Mouse (Mus musculus): ENCODE measurements around the gene Mrpl4. TPM values are rescaled to one million over a fixed set of nuclear protein-coding genes. Genes with fewer than 3 reads are reported as not detected.

Mrpl4 gene
- polyA plus RNA-seq, 1 experiment from 2014 or later: 91.4 TPM

DNA sequence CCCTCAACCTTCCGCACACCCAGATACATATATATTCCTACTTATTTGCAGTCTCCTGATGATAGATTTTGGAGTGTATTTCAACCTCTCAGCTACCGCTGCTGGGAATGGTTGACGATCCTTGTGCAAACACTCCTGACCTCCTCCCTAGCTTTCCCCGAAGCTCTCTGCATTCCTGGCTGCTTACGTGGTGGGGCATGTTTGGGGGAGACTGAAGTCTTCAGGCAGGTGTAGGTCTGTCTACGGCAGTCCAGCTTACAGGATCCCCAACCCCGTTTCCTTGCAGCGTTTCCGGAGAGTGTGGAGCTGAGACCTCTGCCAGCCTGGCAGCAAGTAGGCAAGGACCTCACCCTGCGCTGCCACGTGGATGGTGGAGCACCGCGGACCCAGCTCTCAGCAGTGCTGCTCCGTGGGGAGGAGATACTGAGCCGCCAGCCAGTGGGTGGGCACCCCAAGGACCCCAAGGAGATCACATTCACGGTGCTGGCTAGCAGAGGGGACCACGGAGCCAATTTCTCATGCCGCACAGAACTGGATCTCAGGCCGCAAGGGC lies 22.8 kb downstream of the Mrpl4 start:
- Histone ChIP-seq H3K9ac (no peak overlapping the region), H3K9me3 (replicated peaks) (no peaks in the 10 kb centered on the region), H3K36me3 (peaks cover 25% of the 10 kb centered on the region), H3K27me3 (replicated peaks) (0 out of 2 replicates have a peak, but pooled peaks cover 3% of the 10 kb centered on the region), H3K4me3 (no peak overlapping the region), H3K27ac (peak overlapping the region; percentile 45; the same call in 1 of the 2 replicates), H3K4me1 (peaks cover 47% of the 10 kb centered on the region), H3K4me2 (no peak overlapping the region)
- 79% methylated on average over 19 of the region's 19 CpGs for WGBS (ENCODE audit: insufficient replicate concordance)
- ATAC-seq: no peak

- no peaks in the 10 kb centered on the region for H3K9me3 ChIP-seq (replicated peaks)
- H3K9ac ChIP-seq: no peak overlapping the region
- 82% methylated on average over 12 of the region's 12 CpGs for WGBS (ENCODE audit: insufficient replicate concordance)
- H3K27me3 ChIP-seq (replicated peaks): peaks cover 7% of the 10 kb centered on the region
- H3K4me2 ChIP-seq: no peak overlapping the region
- ATAC-seq: no peak
- peak overlapping the region; percentile 99 for H3K27ac ChIP-seq
- no peak overlapping the region for H3K4me3 ChIP-seq
- H3K4me1 ChIP-seq: peaks cover 58% of the 10 kb centered on the region
- peaks cover 25% of the 10 kb centered on the region for H3K36me3 ChIP-seq
These were observed 24.3 kb downstream of the Mrpl4 start for GRCm38 (mm10) chr9:21026849-21027248.

- ATAC-seq: no peak
- H3K4me1 ChIP-seq: peaks cover 68% of the 10 kb centered on the region
- no peak overlapping the region for H3K4me3 ChIP-seq
- peaks cover 25% of the 10 kb centered on the region for H3K36me3 ChIP-seq
- WGBS (ENCODE audit: insufficient replicate concordance): 67% methylated on average over 8 of the region's 8 CpGs
- H3K4me2 ChIP-seq: no peak overlapping the region; the same call in 1 of the 2 replicates
- no peaks in the 10 kb centered on the region for H3K9me3 ChIP-seq (replicated peaks)
- H3K27me3 ChIP-seq (replicated peaks): peaks cover 17% of the 10 kb centered on the region
- H3K27ac ChIP-seq: peak overlapping the region; percentile 99
- H3K9ac ChIP-seq: peak overlapping the region; percentile 86; the same call in 1 of the 2 replicates
These were observed 25.3 kb downstream of the Mrpl4 start for GRCm38 (mm10) chr9:21027774-21028290.

GRCm38 (mm10) chr9:21028560-21029110 lies 26.1 kb downstream of the Mrpl4 start:
- Histone ChIP-seq H3K27ac (peak overlapping the region; percentile 99), H3K4me2 (peak overlapping the region; percentile 99), H3K27me3 (replicated peaks) (peaks cover 25% of the 10 kb centered on the region), H3K4me1 (peaks cover 76% of the 10 kb centered on the region), H3K4me3 (peak overlapping the region; percentile 74), H3K36me3 (peaks cover 25% of the 10 kb centered on the region), H3K9me3 (replicated peaks) (no peaks in the 10 kb centered on the region), H3K9ac (peak overlapping the region; percentile 86)
- no peak for ATAC-seq
- WGBS (ENCODE audit: insufficient replicate concordance): 50% methylated on average over 6 of the region's 6 CpGs

- H3K27ac ChIP-seq: peak within 1 kb of the TSS; percentile 99
- peaks cover 82% of the 10 kb centered on the region for H3K4me1 ChIP-seq
- peak; percentile 83 for ATAC-seq
These were observed 26.9 kb downstream of the Mrpl4 start, which contains the start of gene Icam4 for GRCm38 (mm10) chr9:21029291-21030054. Gene Icam4, plus strand, starts transcription at chr9:21029373.

GRCm38 (mm10) chr9:21030055-21030600 lies 27.6 kb downstream of the Mrpl4 start:
- peak overlapping the region; percentile 99 for H3K4me2 ChIP-seq
- H3K27ac ChIP-seq: peak overlapping the region; percentile 99
- H3K9me3 ChIP-seq (replicated peaks): no peaks in the 10 kb centered on the region
- 12% methylated on average over 22 of the region's 22 CpGs for WGBS (ENCODE audit: insufficient replicate concordance)
- H3K9ac ChIP-seq: peak overlapping the region; percentile 86
- H3K27me3 ChIP-seq (replicated peaks): peaks cover 40% of the 10 kb centered on the region
- no peak for ATAC-seq
- H3K4me1 ChIP-seq: peaks cover 88% of the 10 kb centered on the region
- H3K4me3 ChIP-seq: peak overlapping the region; percentile 74
- H3K36me3 ChIP-seq: peaks cover 25% of the 10 kb centered on the region

More at GRCm38 (mm10) chr9:21029291-21030054, 26.9 kb downstream of the Mrpl4 start, which contains the start of gene Icam4:
- Histone ChIP-seq H3K27me3 (replicated peaks) (peaks cover 33% of the 10 kb centered on the region), H3K9ac (peak within 1 kb of the TSS; percentile 86), H3K36me3 (peaks cover 25% of the 10 kb centered on the region), H3K4me2 (peak within 1 kb of the TSS; percentile 99), H3K9me3 (replicated peaks) (no peaks in the 10 kb centered on the region), H3K4me3 (peak within 1 kb of the TSS; percentile 74)
- under 1% methylated on average over 37 of the region's 37 CpGs for WGBS (ENCODE audit: insufficient replicate concordance)

DNA sequence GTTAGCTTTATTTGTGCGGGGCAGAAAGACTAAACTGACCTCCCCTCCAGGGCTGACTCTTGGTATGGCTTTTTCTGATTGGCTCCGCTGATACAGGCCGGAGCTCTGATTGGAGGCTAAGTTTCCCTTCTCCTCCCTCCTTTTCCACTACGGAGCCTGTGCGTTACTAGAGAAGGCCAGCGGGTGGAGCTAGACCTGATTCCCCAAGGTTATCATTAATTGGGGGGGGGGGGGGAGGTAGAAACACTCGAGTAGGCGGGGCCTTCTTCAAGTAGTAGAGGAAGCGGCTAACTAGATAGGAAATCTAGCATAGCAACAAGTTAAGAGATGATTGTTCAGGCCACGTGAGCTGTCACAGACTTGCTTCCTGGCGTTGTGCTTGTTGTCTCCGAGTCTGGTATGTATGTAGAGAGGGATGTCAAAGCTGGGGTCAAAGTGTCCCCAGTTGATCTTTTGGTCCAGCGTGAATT lies 28.3 kb downstream of the Mrpl4 start:
- H3K9me3 ChIP-seq (replicated peaks): no peaks in the 10 kb centered on the region
- peak overlapping the region; percentile 86 for H3K9ac ChIP-seq
- H3K27me3 ChIP-seq (replicated peaks): peaks cover 43% of the 10 kb centered on the region
- under 1% methylated on average over 13 of the region's 13 CpGs for WGBS (ENCODE audit: insufficient replicate concordance)
- peak overlapping the region; percentile 74 for H3K4me3 ChIP-seq
- peak overlapping the region; percentile 99 for H3K27ac ChIP-seq
- ATAC-seq: peak; percentile 66
- peaks cover 18% of the 10 kb centered on the region for H3K36me3 ChIP-seq
- peak overlapping the region; percentile 99 for H3K4me2 ChIP-seq
- peaks cover 90% of the 10 kb centered on the region for H3K4me1 ChIP-seq

DNA sequence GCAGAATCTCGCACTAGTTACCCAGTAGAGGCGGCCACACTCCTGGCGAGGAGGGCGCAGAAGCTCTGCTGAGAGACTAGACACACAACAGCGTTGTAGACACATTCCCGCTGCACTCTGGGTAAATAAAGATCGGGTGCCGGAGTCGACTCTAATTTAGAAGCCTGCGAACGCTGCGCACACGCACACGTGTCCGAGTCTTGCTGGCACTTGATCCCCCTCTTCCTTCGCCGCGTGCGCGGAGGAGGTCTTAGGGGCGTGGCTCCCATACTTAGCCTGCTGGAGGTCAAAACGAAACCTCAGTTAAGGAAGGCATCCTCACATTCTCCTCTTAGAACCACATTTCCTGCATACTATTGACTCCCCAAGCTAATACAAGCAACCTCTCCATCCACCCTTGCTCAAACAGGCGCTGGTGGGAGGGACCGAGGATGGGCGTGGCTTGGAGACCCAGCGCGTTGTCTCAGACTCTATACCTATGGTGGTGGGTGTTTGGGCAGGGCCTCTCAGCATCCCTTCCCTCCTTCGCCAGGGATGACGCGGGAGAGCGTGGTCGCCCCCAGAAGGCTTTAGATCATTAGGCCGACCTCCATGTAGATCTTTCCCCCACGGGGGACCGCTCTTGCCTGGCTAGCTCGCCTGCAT lies 28.8 kb downstream of the Mrpl4 start:
- Histone ChIP-seq H3K27me3 (replicated peaks) (peaks cover 49% of the 10 kb centered on the region), H3K9ac (peak overlapping the region; percentile 70), H3K4me3 (peak overlapping the region; percentile 74), H3K4me2 (peak overlapping the region; percentile 99), H3K9me3 (replicated peaks) (no peaks in the 10 kb centered on the region), H3K4me1 (peaks cover 90% of the 10 kb centered on the region), H3K27ac (peak overlapping the region; percentile 99), H3K36me3 (peaks cover 15% of the 10 kb centered on the region)
- ATAC-seq: no peak
- WGBS (ENCODE audit: insufficient replicate concordance): under 1% methylated on average over 36 of the region's 36 CpGs

DNA sequence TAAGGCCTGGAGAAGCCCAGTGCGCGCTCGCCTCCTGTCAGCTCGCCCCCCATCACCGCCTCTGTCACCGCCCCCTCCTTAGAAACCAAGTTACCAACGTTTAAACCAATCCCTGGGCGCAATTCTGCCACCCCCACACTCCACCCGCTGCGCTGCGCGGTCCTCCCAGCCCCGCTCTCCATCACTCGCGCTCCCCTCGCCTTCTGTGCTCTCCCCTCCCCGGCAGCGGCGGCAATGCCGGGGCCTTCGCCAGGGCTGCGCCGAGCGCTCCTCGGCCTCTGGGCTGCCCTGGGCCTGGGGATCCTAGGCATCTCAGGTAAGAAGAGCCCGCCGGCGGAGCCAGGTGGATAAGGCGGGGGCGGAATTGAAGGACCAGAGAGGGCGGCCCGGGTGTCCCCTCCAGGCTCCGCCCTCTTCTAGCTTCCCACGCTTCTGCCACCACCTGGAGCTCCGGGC lies 29.4 kb downstream of the Mrpl4 start, which contains the start of gene Icam5:
Gene Icam5 (plus strand): TSS at position 178 of the 456 bp plus-strand sequence.
- Histone ChIP-seq H3K4me2 (peak within 1 kb of the TSS; percentile 99), H3K4me3 (peak within 1 kb of the TSS; percentile 74), H3K4me1 (peaks cover 90% of the 10 kb centered on the region), H3K9me3 (replicated peaks) (no peaks in the 10 kb centered on the region), H3K27ac (peak within 1 kb of the TSS; percentile 99), H3K36me3 (peaks cover 12% of the 10 kb centered on the region), H3K9ac (peak within 1 kb of the TSS; percentile 70), H3K27me3 (replicated peaks) (peaks cover 54% of the 10 kb centered on the region)
- ATAC-seq: no peak
- under 1% methylated on average over 35 of the region's 35 CpGs for WGBS (ENCODE audit: insufficient replicate concordance)

DNA sequence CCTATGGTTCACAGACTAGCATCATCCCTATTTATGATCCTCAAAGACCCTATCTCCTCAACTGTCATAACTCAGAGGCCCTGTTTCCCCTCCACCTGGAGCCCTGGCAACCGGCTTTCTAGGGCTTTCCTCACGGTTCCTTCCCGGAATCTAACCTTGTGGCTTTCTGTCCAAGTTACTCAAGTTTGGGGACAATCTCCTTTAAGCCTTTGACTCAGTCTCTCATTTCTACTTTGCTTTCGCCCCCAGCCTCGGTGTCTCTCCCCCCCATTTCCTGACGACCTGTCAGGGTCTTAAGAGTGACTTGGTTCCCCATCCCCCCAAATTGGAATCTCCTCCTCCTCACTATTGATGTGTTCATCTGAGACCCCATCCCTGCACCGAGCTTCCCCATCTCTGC lies 30.0 kb downstream of the Mrpl4 start:
- no peaks in the 10 kb centered on the region for H3K9me3 ChIP-seq (replicated peaks)
- H3K9ac ChIP-seq: peak overlapping the region; percentile 70
- peaks cover 90% of the 10 kb centered on the region for H3K4me1 ChIP-seq
- peaks cover 7% of the 10 kb centered on the region; the same call in 1 of the 2 replicates for H3K36me3 ChIP-seq
- no peak for ATAC-seq
- H3K27ac ChIP-seq: no peak overlapping the region
- H3K27me3 ChIP-seq (replicated peaks): peaks cover 60% of the 10 kb centered on the region
- peak overlapping the region; percentile 99 for H3K4me2 ChIP-seq
- H3K4me3 ChIP-seq: peak overlapping the region; percentile 74
- 3% methylated on average over 7 of the region's 7 CpGs for WGBS (ENCODE audit: insufficient replicate concordance)

- H3K36me3 ChIP-seq: peaks cover under 1% of the 10 kb centered on the region; the same call in 1 of the 2 replicates
- no peaks in the 10 kb centered on the region for H3K9me3 ChIP-seq (replicated peaks)
- H3K9ac ChIP-seq: peak overlapping the region; percentile 70
- H3K4me2 ChIP-seq: peak overlapping the region; percentile 99
- H3K4me3 ChIP-seq: peak overlapping the region; percentile 74
- peaks cover 89% of the 10 kb centered on the region for H3K4me1 ChIP-seq
- peak; percentile 51 for ATAC-seq
- peaks cover 66% of the 10 kb centered on the region for H3K27me3 ChIP-seq (replicated peaks)
- under 1% methylated on average over 34 of the region's 34 CpGs for WGBS (ENCODE audit: insufficient replicate concordance)
- no peak overlapping the region for H3K27ac ChIP-seq
These were observed 30.6 kb downstream of the Mrpl4 start for GRCm38 (mm10) chr9:21033136-21033535.

Data from liver, embryonic 12.5 days (tissue).